ENCODE assay signal across 8 mouse cellular contexts in the genomic region with DNA sequence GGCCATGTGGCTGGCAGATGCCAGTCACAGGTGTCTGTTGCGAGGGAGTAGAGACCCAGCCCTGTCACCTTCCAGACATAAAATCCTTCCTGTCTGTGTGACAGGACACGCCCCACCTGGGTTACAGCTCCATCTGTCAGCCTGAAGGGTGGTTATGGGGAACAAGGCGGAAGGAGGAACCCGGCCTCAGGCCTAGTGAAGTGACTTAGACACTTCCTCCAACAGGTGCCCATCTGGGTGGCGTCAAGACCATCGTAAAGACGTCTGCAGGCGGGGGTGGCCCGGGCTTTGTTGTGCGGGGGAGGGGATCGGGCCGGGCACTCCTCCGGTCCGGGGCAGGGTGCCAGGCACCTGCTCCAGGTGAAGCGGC. TPM values are rescaled to one million over a fixed set of nuclear protein-coding genes. Genes with fewer than 3 reads are reported as not detected.
DNase-seq lines count a peak whose midpoint lies in the region; ATAC-seq lines count a peak whose summit lies in the region.

No protein-coding gene starts in this region.

- intact Hi-C loops in heart, postnatal 25 days (cut with DNase I), result loop anchor here (2.0 to 5.0 kb wide), 2 partner anchors 17 to 39 kb away; partner anchors contain the start of gene Ddx39
- intact Hi-C loops in heart, postnatal 36 days (cut with DNase I), result loop anchor here (1.0 kb wide), 1 partner anchor 17 kb away; the partner anchor contains the start of gene Ddx39

- no peaks in the 10 kb centered on the region for H3K36me3 ChIP-seq in embryonic facial prominence, embryonic 13.5 days
- peaks cover 4% of the 10 kb centered on the region; the same call in 1 of the 2 replicates for H3K36me3 ChIP-seq in limb, embryonic 10.5 days

- no peak for ATAC-seq in embryonic facial prominence, embryonic 13.5 days (ENCODE audit: insufficient number of reproducible peaks, insufficient read depth, low FRiP score, low TSS enrichment, low read depth)

- H3K4me1 ChIP-seq in embryonic facial prominence, embryonic 13.5 days, result peaks cover 45% of the 10 kb centered on the region
- peaks cover 51% of the 10 kb centered on the region for H3K4me1 ChIP-seq in limb, embryonic 10.5 days

- peak overlapping the region; percentile 85 for H3K4me3 ChIP-seq in embryonic facial prominence, embryonic 13.5 days
- H3K4me3 ChIP-seq in limb, embryonic 10.5 days, result peak overlapping the region; percentile 96

- 4% methylated on average over 15 of the region's 15 CpGs for WGBS in embryonic facial prominence, embryonic 13.5 days
- 3% methylated on average over 15 of the region's 15 CpGs for WGBS in limb, embryonic 10.5 days

- H3K27me3 ChIP-seq in embryonic facial prominence, embryonic 13.5 days, result no peaks in the 10 kb centered on the region
- no peaks in the 10 kb centered on the region for H3K27me3 ChIP-seq in limb, embryonic 10.5 days (ENCODE audit: low read depth, poor library complexity, severe bottlenecking)

- peak overlapping the region; percentile 93 for H3K4me2 ChIP-seq in embryonic facial prominence, embryonic 13.5 days

- no peaks in the 10 kb centered on the region for H3K9me3 ChIP-seq in embryonic facial prominence, embryonic 13.5 days
- H3K9me3 ChIP-seq in limb, embryonic 10.5 days (replicated peaks), result no peaks in the 10 kb centered on the region

- peak overlapping the region; percentile 90 for H3K9ac ChIP-seq in embryonic facial prominence, embryonic 13.5 days

- peak; percentile 97 for DNase-seq in heart, adult 11 months
- no peak for DNase-seq in heart, postnatal 25 days (ENCODE audit: low spot score)
- peak; percentile 64 for DNase-seq in adrenal gland, postnatal 14 days
- peak; percentile 47 to 60 for DNase-seq in heart, postnatal 36 days
- DNase-seq in limb, embryonic 10.5 days (ENCODE audit: low spot score), result peak; percentile 55
- DNase-seq in mesoderm, embryonic 11.5 days (ENCODE audit: low read depth, low spot score), result peak; percentile 22
- DNase-seq in spleen, postnatal 36 days (ENCODE audit: low spot score in 2 of 2), result peak; percentile 87

- peak overlapping the region; percentile 80 for H3K27ac ChIP-seq in embryonic facial prominence, embryonic 13.5 days
- H3K27ac ChIP-seq in limb, embryonic 10.5 days, result peak overlapping the region; percentile 95

RNA-seq across cellular contexts. Expression of gene Pkn1, which starts 0.7 kb away (rescaled TPM):
- 10 to 100 TPM; 58.6 to 58.8 TPM for total RNA-seq in heart, postnatal 25 days (2021)
- total RNA-seq in adrenal gland, postnatal 14 days (2021), result 125 and 151 TPM in 2 replicates
- polyA plus RNA-seq in embryonic facial prominence, embryonic 13.5 days (2015; fragmentation: Nextera tagmentation; extraction: Ambion mirVana), result 23.5 and 24.0 TPM in 2 replicates
- total RNA-seq in heart, postnatal 36 days (2021), result 10 to 100 TPM; 53.7 to 62.4 TPM
- polyA plus RNA-seq in limb, embryonic 10.5 days (2016; fragmentation: Nextera tagmentation; extraction: Ambion mirVana), result 38.6 and 41.4 TPM in 2 replicates

RNA-seq across cellular contexts. Expression of gene Ddx39, which starts 16.7 kb away (rescaled TPM):
- 10 to 100 TPM; 20.0 to 21.6 TPM for total RNA-seq in heart, postnatal 25 days (2021)
- total RNA-seq in adrenal gland, postnatal 14 days (2021), result 31.2 and 32.9 TPM in 2 replicates
- 131 and 148 TPM in 2 replicates for polyA plus RNA-seq in embryonic facial prominence, embryonic 13.5 days (2015; fragmentation: Nextera tagmentation; extraction: Ambion mirVana)
- 10 to 100 TPM; 15.8 to 17.2 TPM for total RNA-seq in heart, postnatal 36 days (2021)
- 295 and 349 TPM in 2 replicates for polyA plus RNA-seq in limb, embryonic 10.5 days (2016; fragmentation: Nextera tagmentation; extraction: Ambion mirVana)

RNA-seq across cellular contexts. Expression of gene Ptger1, which starts 31.8 kb away (rescaled TPM):
- total RNA-seq in heart, postnatal 25 days (2021), result under 1 TPM; 0.25 to 0.34 TPM
- total RNA-seq in adrenal gland, postnatal 14 days (2021), result 0.98 and 1.4 TPM in 2 replicates
- polyA plus RNA-seq in embryonic facial prominence, embryonic 13.5 days (2015; fragmentation: Nextera tagmentation; extraction: Ambion mirVana), result 1.5 and 2.1 TPM in 2 replicates
- under 1 TPM; 0.27 to 0.75 TPM for total RNA-seq in heart, postnatal 36 days (2021)
- polyA plus RNA-seq in limb, embryonic 10.5 days (2016; fragmentation: Nextera tagmentation; extraction: Ambion mirVana), result 0.64 TPM in 2 replicates

RNA-seq across cellular contexts. Expression of gene Adgre5, which starts 42.9 kb away (rescaled TPM):
- 10 to 100 TPM; 39.4 to 56.9 TPM for total RNA-seq in heart, postnatal 25 days (2021)
- total RNA-seq in adrenal gland, postnatal 14 days (2021), result 47.5 and 49.0 TPM in 2 replicates
- 27.1 and 27.7 TPM in 2 replicates for polyA plus RNA-seq in embryonic facial prominence, embryonic 13.5 days (2015; fragmentation: Nextera tagmentation; extraction: Ambion mirVana)
- total RNA-seq in heart, postnatal 36 days (2021), result 10 to 100 TPM; 39.5 to 52.7 TPM
- 15.6 and 25.8 TPM in 2 replicates for polyA plus RNA-seq in limb, embryonic 10.5 days (2016; fragmentation: Nextera tagmentation; extraction: Ambion mirVana)

RNA-seq across cellular contexts. Expression of gene Gipc1, which starts 45.8 kb away (rescaled TPM):
- total RNA-seq in heart, postnatal 25 days (2021), result 10 to 100 TPM; 27.3 to 29.9 TPM
- total RNA-seq in adrenal gland, postnatal 14 days (2021), result 39.6 and 47.5 TPM in 2 replicates
- polyA plus RNA-seq in embryonic facial prominence, embryonic 13.5 days (2015; fragmentation: Nextera tagmentation; extraction: Ambion mirVana), result 186 and 190 TPM in 2 replicates
- total RNA-seq in heart, postnatal 36 days (2021), result 10 to 100 TPM; 25.2 to 28.3 TPM
- 185 and 206 TPM in 2 replicates for polyA plus RNA-seq in limb, embryonic 10.5 days (2016; fragmentation: Nextera tagmentation; extraction: Ambion mirVana)
